Mouse (Mus musculus): Measurements from ENCODE around the gene Gal3st4. TPM values are rescaled to one million over a fixed set of nuclear protein-coding genes. Genes with fewer than 3 reads are reported as not detected.

Gene Gal3st4
- polyA plus RNA-seq, 1 experiment from 2014 or later = 1.5 TPM

Other genes starting within 250 kb of the Gal3st4 start
- not detected in 2 replicates for gene Smok3c, start 219.6 kb downstream of the Gal3st4 start, polyA plus RNA-seq (2015; fragmentation: Nextera tagmentation; extraction: Ambion mirVana)
- gene Zkscan1, start 187.8 kb downstream of the Gal3st4 start, polyA plus RNA-seq (2015; fragmentation: Nextera tagmentation; extraction: Ambion mirVana) = 14.8 and 18.1 TPM in 2 replicates
- 57.9 and 61.5 TPM in 2 replicates for gene Zscan21, start 155.9 kb downstream of the Gal3st4 start, polyA plus RNA-seq (2015; fragmentation: Nextera tagmentation; extraction: Ambion mirVana)
- 22.8 and 24.0 TPM in 2 replicates for gene Zfp113, start 117.1 kb downstream of the Gal3st4 start, polyA plus RNA-seq (2015; fragmentation: Nextera tagmentation; extraction: Ambion mirVana)
- 292 and 301 TPM in 2 replicates for gene Cops6, start 111.8 kb downstream of the Gal3st4 start, polyA plus RNA-seq (2015; fragmentation: Nextera tagmentation; extraction: Ambion mirVana)
- 26.2 and 27.4 TPM in 2 replicates for gene Ap4m1, start 100.8 kb downstream of the Gal3st4 start, polyA plus RNA-seq (2015; fragmentation: Nextera tagmentation; extraction: Ambion mirVana)
- 180 and 197 TPM in 2 replicates for gene Mcm7, start 100.4 kb downstream of the Gal3st4 start, polyA plus RNA-seq (2015; fragmentation: Nextera tagmentation; extraction: Ambion mirVana)
- 87.3 and 88.8 TPM in 2 replicates for gene Taf6, start 85.4 kb downstream of the Gal3st4 start, polyA plus RNA-seq (2015; fragmentation: Nextera tagmentation; extraction: Ambion mirVana)
- gene Cnpy4, start 85.4 kb downstream of the Gal3st4 start, polyA plus RNA-seq (2015; fragmentation: Nextera tagmentation; extraction: Ambion mirVana) = 59.5 and 60.5 TPM in 2 replicates
- 7.6 and 8.8 TPM in 2 replicates for gene Mblac1, start 78.5 kb downstream of the Gal3st4 start, polyA plus RNA-seq (2015; fragmentation: Nextera tagmentation; extraction: Ambion mirVana)
- gene Nxpe5, start 46.9 kb downstream of the Gal3st4 start, polyA plus RNA-seq (2015; fragmentation: Nextera tagmentation; extraction: Ambion mirVana) = not detected in 2 replicates
- gene Lamtor4, start 17.4 kb downstream of the Gal3st4 start, polyA plus RNA-seq (2015; fragmentation: Nextera tagmentation; extraction: Ambion mirVana) = 56.7 and 62.1 TPM in 2 replicates
- 3.8 and 6.2 TPM in 2 replicates for gene BC037034, start 8.8 kb downstream of the Gal3st4 start, polyA plus RNA-seq (2015; fragmentation: Nextera tagmentation; extraction: Ambion mirVana)
- gene Gm43720, start 7.1 kb upstream of the Gal3st4 start, polyA plus RNA-seq (2015; fragmentation: Nextera tagmentation; extraction: Ambion mirVana) = 0.13 and 0.19 TPM in 2 replicates
- 16.7 and 17.1 TPM in 2 replicates for gene Gpc2, start 7.2 kb upstream of the Gal3st4 start, polyA plus RNA-seq (2015; fragmentation: Nextera tagmentation; extraction: Ambion mirVana)
- gene Stag3, start 7.4 kb upstream of the Gal3st4 start, polyA plus RNA-seq (2015; fragmentation: Nextera tagmentation; extraction: Ambion mirVana) = 3.5 and 4.4 TPM in 2 replicates
- 0.39 TPM in 1 of 2 replicates, not detected in the other for gene Pvrig, start 69.1 kb upstream of the Gal3st4 start, polyA plus RNA-seq (2015; fragmentation: Nextera tagmentation; extraction: Ambion mirVana)
- gene Zfp157, start 168.6 kb upstream of the Gal3st4 start, polyA plus RNA-seq (2015; fragmentation: Nextera tagmentation; extraction: Ambion mirVana) = 32.3 and 32.9 TPM in 2 replicates